ENCODE assay signal across 9 mouse cellular contexts in the genomic region with DNA sequence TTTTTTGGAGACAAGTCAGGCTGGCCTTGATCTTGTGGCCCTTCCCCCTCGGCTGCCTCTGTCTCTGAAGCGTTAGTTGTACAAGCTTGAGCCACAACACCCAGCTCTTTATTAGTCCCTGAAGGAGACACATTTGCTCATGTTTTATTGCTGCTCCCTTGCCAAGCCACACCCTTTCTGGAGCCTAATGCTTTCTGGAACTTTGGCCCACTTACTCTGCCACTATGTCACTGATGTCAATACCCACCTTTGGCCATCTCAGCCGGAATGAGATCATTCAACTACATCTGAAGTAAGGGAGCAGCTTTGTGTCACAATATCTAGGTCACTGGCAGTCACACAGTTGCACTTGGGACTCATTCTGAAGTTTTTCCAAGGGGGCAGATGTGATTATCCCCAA.
DNase-seq lines count a peak whose midpoint lies in the region; ATAC-seq and TF ChIP-seq lines count a peak whose summit lies in the region.
"Had no signal": no experiment of that assay in that cellular context is flagged by ENCODE, and none has a peak within 500 bp of the region (broad histone marks: within the 10 kb centered on the region; RNA-seq: fewer than 3 reads in every experiment).

No protein-coding gene starts in this region.

- H3K27ac ChIP-seq in liver, postnatal 0 days (ENCODE audit: low read depth), result peak overlapping the region; percentile 98
- H3K27ac ChIP-seq: midbrain, embryonic 15.5 days had no signal

- peaks cover 38% of the 10 kb centered on the region for H3K4me1 ChIP-seq in liver, postnatal 0 days (ENCODE audit: insufficient read depth)
- H3K4me1 ChIP-seq: midbrain, embryonic 15.5 days had no signal

- no peaks in the 10 kb centered on the region for H3K9me3 ChIP-seq in liver, postnatal 0 days (ENCODE audit: low read length)
- H3K9me3 ChIP-seq: midbrain, embryonic 15.5 days had no signal

- H3K36me3 ChIP-seq in liver, postnatal 0 days (replicated peaks; ENCODE audit: insufficient read depth, low read length), result 0 out of 2 replicates have a peak, but pooled peaks cover 2% of the 10 kb centered on the region
- H3K36me3 ChIP-seq: midbrain, embryonic 15.5 days had no signal

- intact Hi-C loops in heart, postnatal 10 days (cut with DNase I), result no loop called here

- peak overlapping the region; percentile 68 for H3K9ac ChIP-seq in liver, postnatal 0 days (replicated peaks)
- H3K9ac ChIP-seq: midbrain, embryonic 15.5 days had no signal

- peak overlapping the region; percentile 69 for H3K4me2 ChIP-seq in liver, postnatal 0 days (ENCODE audit: low read depth, low read length)
- H3K4me2 ChIP-seq: midbrain, embryonic 15.5 days had no signal

- 52% methylated on average over 3 of the region's 3 CpGs for WGBS in liver, postnatal 0 days (ENCODE audit: insufficient replicate concordance)

- ATAC-seq in liver, postnatal 0 days, result peak; percentile 75
- ATAC-seq: forebrain, embryonic 16.5 days; midbrain, embryonic 15.5 days had no signal

- H3K4me3 ChIP-seq in liver, postnatal 0 days (ENCODE audit: low read depth, low read length), result peak overlapping the region; percentile 34
- H3K4me3 ChIP-seq: midbrain, embryonic 15.5 days had no signal

- DNase-seq in NIH3T3 (ENCODE audit: low read depth), result peak; percentile 41
- DNase-seq in brain, adult 2 months (ENCODE audit: low read depth, low spot score), result peak; percentile 22
- DNase-seq in heart, postnatal 10 days, result peak; percentile 83
- peak; percentile 62 for DNase-seq in liver, postnatal 0 days
- no peak for DNase-seq in urinary bladder, postnatal 25 days (ENCODE audit: low spot score)
- no peak for DNase-seq in right cerebral cortex, postnatal 36 days (ENCODE audit: low spot score in 2 of 2)
- no peak for DNase-seq in layer of hippocampus, postnatal 14 days (ENCODE audit: low spot score in 2 of 2)

- no peaks in the 10 kb centered on the region for H3K27me3 ChIP-seq in liver, postnatal 0 days (ENCODE audit: insufficient read depth, low read length)
- H3K27me3 ChIP-seq: midbrain, embryonic 15.5 days had no signal

- peak; percentile 86 for TF ChIP-seq EP300 in liver, postnatal 0 days (IDR thresholded peaks at IDR 0.05; ENCODE audit: low read depth)

- TF ChIP-seq CTCF in liver, postnatal 0 days (IDR thresholded peaks at IDR 0.05; ENCODE audit: low read depth), result no peak

Comparison
In these comparisons a context has a peak if more than half of its experiments do, and no peak if none do; other contexts are left out.
1. DNase-seq: peak in NIH3T3 (single experiment), brain, adult 2 months (single experiment), heart, postnatal 10 days (2 of 2) and liver, postnatal 0 days (single experiment); none in urinary bladder, postnatal 25 days (single experiment), right cerebral cortex, postnatal 36 days (0 of 2) and layer of hippocampus, postnatal 14 days (0 of 2).